Mouse (Mus musculus): Measurements from ENCODE around the gene Slc30a7. TPM values are rescaled to one million over a fixed set of nuclear protein-coding genes. Genes with fewer than 3 reads are reported as not detected.

Slc30a7 gene
- total RNA-seq, 2 experiments from 2014 or later: 33.2 to 65.1 TPM

GRCm38 (mm10) chr3:115992588-115992987 lies 14.6 kb downstream of the Slc30a7 start:
- ATAC-seq (ENCODE audit: poor library complexity, severe bottlenecking): no peak

- no peak for ATAC-seq (ENCODE audit: poor library complexity, severe bottlenecking)
These were observed 15.1 kb downstream of the Slc30a7 start for GRCm38 (mm10) chr3:115992103-115992502.

- peak; percentile 88 for ATAC-seq (ENCODE audit: poor library complexity, severe bottlenecking)
These were observed 21.9 kb downstream of the Slc30a7 start for GRCm38 (mm10) chr3:115985183-115985892.

- ATAC-seq (ENCODE audit: poor library complexity, severe bottlenecking): no peak
These were observed 22.6 kb downstream of the Slc30a7 start for GRCm38 (mm10) chr3:115984653-115985052.

- no peak for ATAC-seq (ENCODE audit: poor library complexity, severe bottlenecking)
These were observed 24.0 kb downstream of the Slc30a7 start for GRCm38 (mm10) chr3:115983217-115983616.

- peak; percentile 43; the same call in 1 of the 2 replicates for ATAC-seq (ENCODE audit: poor library complexity, severe bottlenecking)
These were observed 28.2 kb downstream of the Slc30a7 start for GRCm38 (mm10) chr3:115979000-115979399.

GRCm38 (mm10) chr3:115974995-115975394 lies 32.2 kb downstream of the Slc30a7 start:
- ATAC-seq (ENCODE audit: poor library complexity, severe bottlenecking): no peak

GRCm38 (mm10) chr3:115974228-115974627 lies 33.0 kb downstream of the Slc30a7 start:
- peak; percentile 51 for ATAC-seq (ENCODE audit: poor library complexity, severe bottlenecking)

- peak; percentile 15; the same call in 1 of the 2 replicates for ATAC-seq (ENCODE audit: poor library complexity, severe bottlenecking)
These were observed 35.1 kb downstream of the Slc30a7 start for GRCm38 (mm10) chr3:115971891-115972646.

- no peak for ATAC-seq (ENCODE audit: poor library complexity, severe bottlenecking)
These were observed 36.0 kb downstream of the Slc30a7 start for GRCm38 (mm10) chr3:115971045-115971785.

- ATAC-seq (ENCODE audit: poor library complexity, severe bottlenecking): no peak
These were observed 38.3 kb downstream of the Slc30a7 start for GRCm38 (mm10) chr3:115968745-115969530.

GRCm38 (mm10) chr3:115964071-115964470 lies 43.1 kb downstream of the Slc30a7 start:
- ATAC-seq (ENCODE audit: poor library complexity, severe bottlenecking): no peak

GRCm38 (mm10) chr3:115963597-115963996 lies 43.6 kb downstream of the Slc30a7 start:
- ATAC-seq (ENCODE audit: poor library complexity, severe bottlenecking): no peak

GRCm38 (mm10) chr3:115962028-115962415 lies 45.2 kb downstream of the Slc30a7 start:
- no peak for ATAC-seq (ENCODE audit: poor library complexity, severe bottlenecking)

- no peak for ATAC-seq (ENCODE audit: poor library complexity, severe bottlenecking)
These were observed 45.7 kb downstream of the Slc30a7 start for GRCm38 (mm10) chr3:115961311-115962027.

- no peak for ATAC-seq (ENCODE audit: poor library complexity, severe bottlenecking)
These were observed 50.0 kb downstream of the Slc30a7 start for GRCm38 (mm10) chr3:115957223-115957622.

- ATAC-seq (ENCODE audit: poor library complexity, severe bottlenecking): no peak
These were observed 54.1 kb downstream of the Slc30a7 start for GRCm38 (mm10) chr3:115953088-115953487.

GRCm38 (mm10) chr3:115952356-115952755 lies 54.9 kb downstream of the Slc30a7 start:
- ATAC-seq (ENCODE audit: poor library complexity, severe bottlenecking): no peak

GRCm38 (mm10) chr3:115951221-115951620 lies 56.0 kb downstream of the Slc30a7 start:
- ATAC-seq (ENCODE audit: poor library complexity, severe bottlenecking): no peak

All from megakaryocyte, adult 5-6 weeks (primary cell).